Mouse (Mus musculus): Measurements from ENCODE around the gene Litaf. TPM values are rescaled to one million over a fixed set of nuclear protein-coding genes. Genes with fewer than 3 reads are reported as not detected.
A peak's percentile ranks its signal among the peaks of the same experiment; 100 is the strongest.

Litaf gene
- polyA plus RNA-seq, 1 experiment = 241 TPM

- Histone ChIP-seq H3K4me3 (ENCODE audit: insufficient read depth, low read length) (no peak overlapping the region), H3K27ac (ENCODE audit: insufficient read depth, low read depth, low read length) (peak overlapping the region; percentile 61), H3K4me1 (ENCODE audit: control insufficient read depth, insufficient read depth, low read length) (peaks cover 56% of the 10 kb centered on the region)
- TF ChIP-seq POLR2A (IDR thresholded peaks at IDR 0.05; ENCODE audit: borderline replicate concordance, low read depth, low read length) (no peak), CTCF (IDR thresholded peaks at IDR 0.05; ENCODE audit: low read depth, low read length) (no peak)
Observed at GRCm38 (mm10) chr16:10996576-10996975, 69.4 kb downstream of the Litaf start.

- peak overlapping the region; percentile 85 for H3K27ac ChIP-seq (ENCODE audit: insufficient read depth, low read depth, low read length)
- no peak for TF ChIP-seq CTCF (IDR thresholded peaks at IDR 0.05; ENCODE audit: low read depth, low read length)
- TF ChIP-seq POLR2A (IDR thresholded peaks at IDR 0.05; ENCODE audit: borderline replicate concordance, low read depth, low read length) = no peak
- H3K4me1 ChIP-seq (ENCODE audit: control insufficient read depth, insufficient read depth, low read length) = peaks cover 39% of the 10 kb centered on the region
- H3K4me3 ChIP-seq (ENCODE audit: insufficient read depth, low read length) = peak overlapping the region; percentile 66
Observed at GRCm38 (mm10) chr16:10993032-10993744, 72.8 kb downstream of the Litaf start.

- no peak for TF ChIP-seq POLR2A (IDR thresholded peaks at IDR 0.05; ENCODE audit: borderline replicate concordance, low read depth, low read length)
- no peak for TF ChIP-seq CTCF (IDR thresholded peaks at IDR 0.05; ENCODE audit: low read depth, low read length)
- H3K27ac ChIP-seq (ENCODE audit: insufficient read depth, low read depth, low read length) = peak overlapping the region; percentile 85
- H3K4me3 ChIP-seq (ENCODE audit: insufficient read depth, low read length) = peak overlapping the region; percentile 66
- peaks cover 38% of the 10 kb centered on the region for H3K4me1 ChIP-seq (ENCODE audit: control insufficient read depth, insufficient read depth, low read length)
Observed at GRCm38 (mm10) chr16:10992090-10993031, 73.6 kb downstream of the Litaf start.

- Histone ChIP-seq H3K4me1 (ENCODE audit: control insufficient read depth, insufficient read depth, low read length) (peaks cover 35% of the 10 kb centered on the region), H3K4me3 (ENCODE audit: insufficient read depth, low read length) (peak overlapping the region; percentile 66), H3K27ac (ENCODE audit: insufficient read depth, low read depth, low read length) (peak overlapping the region; percentile 85)
- TF ChIP-seq POLR2A (IDR thresholded peaks at IDR 0.05; ENCODE audit: borderline replicate concordance, low read depth, low read length) (no peak), CTCF (IDR thresholded peaks at IDR 0.05; ENCODE audit: low read depth, low read length) (no peak)
Observed at GRCm38 (mm10) chr16:10991737-10992089, 74.2 kb downstream of the Litaf start.

- Histone ChIP-seq H3K4me1 (ENCODE audit: control insufficient read depth, insufficient read depth, low read length) (peaks cover 33% of the 10 kb centered on the region), H3K27ac (ENCODE audit: insufficient read depth, low read depth, low read length) (peak overlapping the region; percentile 85), H3K4me3 (ENCODE audit: insufficient read depth, low read length) (peak overlapping the region; percentile 66)
- TF ChIP-seq POLR2A (IDR thresholded peaks at IDR 0.05; ENCODE audit: borderline replicate concordance, low read depth, low read length) (no peak), CTCF (IDR thresholded peaks at IDR 0.05; ENCODE audit: low read depth, low read length) (no peak)
Observed at GRCm38 (mm10) chr16:10990763-10991162, 75.2 kb downstream of the Litaf start.

GRCm38 (mm10) chr16:10989896-10990295 is 76.1 kb downstream of the Litaf start:
- 0 out of 2 replicates have a peak overlapping the region, but pooled peaks have one; percentile 11 for H3K27ac ChIP-seq (ENCODE audit: insufficient read depth, low read depth, low read length)
- H3K4me3 ChIP-seq (ENCODE audit: insufficient read depth, low read length) = peak overlapping the region; percentile 66; the same call in 1 of the 2 replicates
- TF ChIP-seq CTCF (IDR thresholded peaks at IDR 0.05; ENCODE audit: low read depth, low read length) (peak; percentile 55), POLR2A (IDR thresholded peaks at IDR 0.05; ENCODE audit: borderline replicate concordance, low read depth, low read length) (no peak)
- H3K4me1 ChIP-seq (ENCODE audit: control insufficient read depth, insufficient read depth, low read length) = peaks cover 35% of the 10 kb centered on the region

GRCm38 (mm10) chr16:10989361-10989760 is 76.6 kb downstream of the Litaf start:
- Histone ChIP-seq H3K4me3 (ENCODE audit: insufficient read depth, low read length) (peak overlapping the region; percentile 66; the same call in 1 of the 2 replicates), H3K4me1 (ENCODE audit: control insufficient read depth, insufficient read depth, low read length) (peaks cover 41% of the 10 kb centered on the region), H3K27ac (ENCODE audit: insufficient read depth, low read depth, low read length) (no peak overlapping the region)
- TF ChIP-seq CTCF (IDR thresholded peaks at IDR 0.05; ENCODE audit: low read depth, low read length) (no peak), POLR2A (IDR thresholded peaks at IDR 0.05; ENCODE audit: borderline replicate concordance, low read depth, low read length) (no peak)

- peak overlapping the region; percentile 1; the same call in 1 of the 2 replicates for H3K4me3 ChIP-seq (ENCODE audit: insufficient read depth, low read length)
- H3K27ac ChIP-seq (ENCODE audit: insufficient read depth, low read depth, low read length) = no peak overlapping the region
- H3K4me1 ChIP-seq (ENCODE audit: control insufficient read depth, insufficient read depth, low read length) = peaks cover 46% of the 10 kb centered on the region
- no peak for TF ChIP-seq POLR2A (IDR thresholded peaks at IDR 0.05; ENCODE audit: borderline replicate concordance, low read depth, low read length)
- no peak for TF ChIP-seq CTCF (IDR thresholded peaks at IDR 0.05; ENCODE audit: low read depth, low read length)
Observed at GRCm38 (mm10) chr16:10988261-10988660, 77.7 kb downstream of the Litaf start.

- TF ChIP-seq CTCF (IDR thresholded peaks at IDR 0.05; ENCODE audit: low read depth, low read length) = no peak
- no peak for TF ChIP-seq POLR2A (IDR thresholded peaks at IDR 0.05; ENCODE audit: borderline replicate concordance, low read depth, low read length)
- Histone ChIP-seq H3K4me1 (ENCODE audit: control insufficient read depth, insufficient read depth, low read length) (peaks cover 64% of the 10 kb centered on the region), H3K27ac (ENCODE audit: insufficient read depth, low read depth, low read length) (no peak overlapping the region), H3K4me3 (ENCODE audit: insufficient read depth, low read length) (no peak overlapping the region)
Observed at GRCm38 (mm10) chr16:10984534-10984933, 81.4 kb downstream of the Litaf start.

Measured in bone marrow macrophage, adult 2 months (primary cell).